Mouse (Mus musculus) MN1 (cell line): ENCODE data around the gene Marc1.

Experiments used
- DNase-seq: peaks from one replicate; pipeline ENCODE4 v3.0.0-alpha.2; 2016; ENCODE audit warnings: low spot score

The Marc1 gene

DNA sequence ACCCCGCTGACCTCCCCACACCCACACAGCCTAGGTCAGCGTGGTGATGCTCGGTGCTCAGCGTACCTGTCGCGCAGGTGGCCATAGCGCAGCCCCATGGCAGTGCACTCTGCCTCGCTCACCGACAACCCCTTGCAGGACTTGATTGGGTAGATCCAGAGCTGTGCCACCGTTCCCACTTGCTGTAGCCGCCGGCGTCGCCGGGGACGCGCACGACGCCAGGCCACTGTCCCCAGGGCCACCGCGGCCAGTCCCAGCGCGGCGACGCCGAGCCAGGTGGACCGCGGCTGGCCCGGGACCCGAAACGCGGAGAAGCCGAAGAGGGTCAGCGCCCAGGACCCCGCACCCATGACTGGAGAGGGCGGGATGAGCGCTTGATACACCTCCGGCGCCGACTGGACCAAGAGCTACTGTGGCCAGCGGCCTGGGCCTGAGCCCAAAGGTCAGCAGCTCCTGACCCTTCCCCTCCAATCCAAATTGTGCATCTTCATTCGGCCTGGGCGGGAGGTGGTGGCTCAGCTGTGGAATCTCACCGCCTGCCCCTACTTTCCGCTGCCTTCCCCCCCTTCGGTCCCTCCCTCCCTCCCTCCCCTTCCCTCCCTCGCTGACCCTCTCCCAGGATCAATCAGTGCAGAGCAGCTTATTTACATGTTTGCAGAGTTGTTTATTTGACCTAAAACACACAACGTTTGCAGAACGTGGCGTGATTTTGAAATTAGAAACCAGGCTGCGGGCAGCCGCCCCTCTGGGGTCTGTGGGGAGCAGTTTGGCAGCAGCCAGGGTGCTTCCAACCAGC is at the start of gene Marc1:
Marc1 (minus strand) TSS at position 534 of the 796 bp plus-strand sequence.
- no peak for DNase-seq

DNA sequence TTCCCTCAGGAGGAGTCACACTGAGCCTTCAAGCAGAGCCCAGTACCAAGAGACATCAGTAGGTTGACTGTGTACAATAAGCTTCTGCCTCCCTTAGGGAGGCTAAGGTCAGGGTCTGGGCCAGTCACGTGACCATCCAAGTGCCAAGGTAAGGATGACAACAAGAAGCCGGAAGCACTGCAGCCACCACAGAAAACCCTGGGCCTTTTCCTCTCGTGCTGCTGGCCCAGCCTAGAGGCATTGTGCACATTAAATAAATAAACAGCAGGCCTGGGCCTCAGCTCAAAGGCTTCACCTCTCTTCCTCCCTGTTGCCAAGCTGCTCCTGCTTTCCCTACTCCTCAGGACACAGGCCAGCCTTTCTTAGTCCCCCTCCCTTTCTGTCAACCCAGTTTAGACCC is 49.2 kb upstream of the Marc1 start:
- no peak for DNase-seq

DNA sequence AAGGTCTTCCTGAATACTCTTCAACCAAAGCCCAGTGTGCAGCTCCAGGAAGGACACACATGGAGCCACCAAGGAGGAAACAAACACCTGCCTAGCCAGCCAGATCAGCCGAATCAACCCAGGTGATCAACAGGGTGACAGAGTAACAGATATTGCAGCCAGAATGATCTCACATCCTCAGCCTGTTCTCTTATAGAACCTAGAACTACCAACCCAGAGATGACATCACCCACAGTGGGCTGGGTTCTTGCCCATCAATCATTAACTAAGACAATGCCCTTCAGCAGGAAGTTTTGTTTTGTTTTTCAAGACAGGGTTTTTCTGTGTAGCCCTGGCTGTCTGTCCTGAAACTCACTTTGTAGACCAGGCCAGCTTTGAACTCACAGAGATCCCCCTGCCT is 47.1 kb upstream of the Marc1 start:
- no peak for DNase-seq

DNA sequence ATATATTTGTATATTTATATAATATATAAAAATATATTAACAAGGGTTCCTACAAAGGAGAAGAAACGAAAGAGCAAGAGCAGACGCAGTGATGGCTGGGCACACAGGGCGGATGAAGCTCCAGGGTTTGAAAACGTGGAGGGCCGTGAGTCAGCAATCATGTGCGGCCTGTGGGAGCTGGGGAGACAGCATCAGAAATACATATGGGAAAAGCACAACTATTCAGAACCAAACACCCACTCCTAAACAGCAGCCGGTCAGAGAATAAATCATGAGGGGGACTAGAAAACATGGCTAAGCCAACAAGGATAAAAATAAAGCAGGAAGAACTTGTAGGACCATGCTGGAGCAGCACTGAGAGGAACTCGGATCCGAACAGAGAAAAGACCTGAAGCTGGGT is 46.1 kb upstream of the Marc1 start:
- DNase-seq, result no peak

DNA sequence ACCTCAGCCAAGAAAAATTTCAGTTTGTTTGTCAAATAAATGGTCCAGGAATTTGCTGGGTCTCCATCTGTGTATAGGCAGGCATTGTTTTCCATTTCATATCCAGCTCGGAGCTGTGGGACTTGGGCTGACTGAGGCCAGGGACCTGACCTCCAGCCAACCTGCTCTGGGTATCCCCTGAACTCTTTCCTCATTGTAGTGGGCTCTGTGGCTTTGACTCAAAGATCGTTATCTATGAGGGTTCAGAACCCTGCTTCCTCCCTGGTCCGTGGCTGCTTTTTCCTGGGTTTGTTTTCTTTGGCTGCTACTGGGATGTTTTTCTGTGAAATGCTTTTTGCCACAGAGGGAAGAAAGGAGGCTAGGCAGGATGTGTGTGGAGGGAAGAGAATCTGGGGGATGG is 42.8 kb upstream of the Marc1 start:
- no peak for DNase-seq

DNA sequence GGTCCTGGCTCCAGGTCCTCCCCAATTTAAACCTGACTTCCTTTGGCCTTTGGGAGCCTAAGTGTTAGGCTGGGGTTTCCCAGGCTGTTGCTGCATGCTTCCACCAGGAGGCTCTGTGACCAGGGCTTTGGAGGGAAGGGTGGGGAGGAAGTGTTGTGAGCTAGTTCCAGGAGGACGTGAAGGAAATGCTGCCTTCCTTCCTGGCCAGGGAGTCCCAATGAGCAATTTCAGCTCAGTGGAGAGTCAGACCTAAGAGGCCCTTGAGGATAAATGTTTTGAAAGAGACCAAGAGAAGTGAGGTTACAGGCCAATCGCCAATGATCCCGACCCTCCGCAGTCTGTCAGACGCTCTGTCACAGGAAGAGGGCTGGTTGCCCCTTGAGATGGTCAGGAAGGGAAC is 42.2 kb upstream of the Marc1 start:
- DNase-seq, result peak; percentile 64

DNA sequence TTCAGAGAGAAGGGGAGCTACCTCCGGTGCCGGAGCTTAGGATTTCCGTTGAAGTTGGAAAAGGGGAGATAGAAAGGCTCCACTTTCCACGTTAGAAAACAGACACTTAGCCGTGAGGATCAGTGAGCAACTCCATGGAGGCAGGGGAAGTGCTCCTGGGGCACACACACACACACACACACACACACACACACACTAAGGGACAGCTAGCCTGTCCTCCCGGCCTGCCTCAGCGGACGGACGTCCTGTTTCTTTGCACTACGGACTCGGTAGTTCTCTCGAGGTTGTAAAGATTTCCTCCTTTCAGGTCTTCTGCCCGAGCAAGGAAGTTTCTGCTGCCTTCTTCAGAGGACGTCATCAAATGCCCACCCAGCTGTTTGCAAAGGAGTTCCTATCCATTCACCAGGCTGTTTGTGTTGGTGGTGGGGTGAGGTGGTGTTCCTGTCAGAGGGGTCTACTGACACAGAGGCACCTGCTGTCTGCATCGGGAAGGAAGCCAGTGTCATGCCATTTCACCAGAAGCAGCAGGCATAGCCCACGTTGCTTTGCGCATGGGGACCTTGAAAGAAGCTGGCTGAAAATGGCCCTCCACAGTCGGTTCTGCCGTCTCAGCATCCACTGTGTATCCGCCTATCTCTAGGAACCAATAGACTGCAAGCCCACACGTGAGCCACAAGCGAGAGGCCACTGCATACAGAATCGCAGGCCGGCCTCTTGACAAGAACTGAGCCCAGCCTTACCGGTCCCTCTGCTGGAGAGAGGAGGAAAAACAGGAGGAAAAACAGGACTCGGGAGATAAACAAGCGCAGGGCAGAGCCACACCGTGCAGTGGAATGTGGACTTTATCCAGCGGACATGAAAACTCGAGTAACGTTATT is 40.9 kb upstream of the Marc1 start:
- DNase-seq, result peak; percentile 88

DNA sequence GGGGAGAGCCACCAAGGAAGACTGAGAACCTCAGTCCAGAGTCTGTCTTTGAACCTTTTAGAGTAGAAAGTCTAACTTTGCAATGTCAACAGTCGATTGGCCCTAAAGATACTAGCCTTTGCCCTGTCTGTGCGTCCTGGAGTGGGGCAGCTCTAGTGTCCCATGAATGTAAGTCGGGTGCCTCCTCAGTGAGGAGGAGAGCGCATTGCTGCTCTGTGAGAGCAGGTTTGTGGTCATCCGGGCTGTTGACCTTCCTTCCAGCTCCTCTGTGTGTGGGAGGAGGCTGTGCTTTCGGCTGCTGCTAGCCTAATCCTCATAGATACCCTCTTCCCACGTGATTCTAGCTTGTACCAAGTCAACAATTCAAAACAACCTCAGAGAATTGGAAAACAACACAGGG is 40.1 kb upstream of the Marc1 start:
- peak; percentile 24 for DNase-seq

DNA sequence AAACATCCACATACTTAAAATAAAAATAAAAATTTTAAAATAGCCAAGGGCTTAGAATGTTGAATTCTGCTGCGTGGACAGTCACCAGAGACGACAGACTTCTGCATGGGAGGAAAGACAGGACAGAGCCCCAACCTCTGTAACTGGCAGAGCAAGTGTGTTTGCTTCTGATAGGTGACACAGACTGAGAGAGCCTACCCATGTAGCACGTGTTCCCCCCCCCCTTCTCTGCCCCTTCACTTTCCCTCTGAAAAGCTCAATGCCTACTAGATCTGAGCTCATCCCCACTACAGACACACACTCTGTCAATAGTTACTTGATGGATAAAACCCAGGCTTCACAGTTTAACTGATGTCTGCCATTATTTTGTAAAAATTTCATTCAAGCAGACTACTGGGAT is 35.9 kb upstream of the Marc1 start:
- DNase-seq, result no peak

DNA sequence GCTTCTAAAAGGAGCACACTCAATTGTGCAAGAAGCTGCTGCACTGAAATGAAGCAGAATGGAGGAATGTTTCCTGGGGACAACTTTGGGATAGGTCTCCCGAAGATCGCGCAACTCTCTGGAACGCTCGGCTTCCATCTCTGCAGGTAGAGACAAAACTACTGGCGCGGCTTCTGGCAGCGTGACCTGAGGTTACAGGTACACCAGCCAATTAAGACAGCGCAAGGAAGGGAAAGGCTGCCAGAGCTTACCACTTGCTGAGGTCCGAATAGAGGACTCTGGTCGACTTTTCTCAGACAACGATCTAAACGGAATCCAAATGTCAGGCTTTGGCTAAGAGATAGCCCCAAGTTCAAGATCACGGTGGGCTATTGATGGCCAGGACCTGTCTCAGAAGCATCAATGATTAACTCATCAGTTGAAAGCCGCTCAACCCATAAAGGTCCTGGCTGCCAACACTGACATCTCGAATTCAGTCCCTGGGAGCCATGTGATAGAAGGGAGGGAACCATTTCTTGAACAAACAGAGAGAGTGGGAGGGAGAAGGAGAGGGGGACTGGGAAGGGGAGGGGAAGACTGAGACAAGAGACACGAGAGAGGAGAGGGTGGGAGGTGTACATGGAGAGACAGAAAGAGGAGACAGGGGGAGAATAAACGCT is 35.1 kb upstream of the Marc1 start, which contains the start of gene Marc2:
Marc2 (minus strand) TSS at position 360 of the 659 bp plus-strand sequence.
- no peak for DNase-seq

DNA sequence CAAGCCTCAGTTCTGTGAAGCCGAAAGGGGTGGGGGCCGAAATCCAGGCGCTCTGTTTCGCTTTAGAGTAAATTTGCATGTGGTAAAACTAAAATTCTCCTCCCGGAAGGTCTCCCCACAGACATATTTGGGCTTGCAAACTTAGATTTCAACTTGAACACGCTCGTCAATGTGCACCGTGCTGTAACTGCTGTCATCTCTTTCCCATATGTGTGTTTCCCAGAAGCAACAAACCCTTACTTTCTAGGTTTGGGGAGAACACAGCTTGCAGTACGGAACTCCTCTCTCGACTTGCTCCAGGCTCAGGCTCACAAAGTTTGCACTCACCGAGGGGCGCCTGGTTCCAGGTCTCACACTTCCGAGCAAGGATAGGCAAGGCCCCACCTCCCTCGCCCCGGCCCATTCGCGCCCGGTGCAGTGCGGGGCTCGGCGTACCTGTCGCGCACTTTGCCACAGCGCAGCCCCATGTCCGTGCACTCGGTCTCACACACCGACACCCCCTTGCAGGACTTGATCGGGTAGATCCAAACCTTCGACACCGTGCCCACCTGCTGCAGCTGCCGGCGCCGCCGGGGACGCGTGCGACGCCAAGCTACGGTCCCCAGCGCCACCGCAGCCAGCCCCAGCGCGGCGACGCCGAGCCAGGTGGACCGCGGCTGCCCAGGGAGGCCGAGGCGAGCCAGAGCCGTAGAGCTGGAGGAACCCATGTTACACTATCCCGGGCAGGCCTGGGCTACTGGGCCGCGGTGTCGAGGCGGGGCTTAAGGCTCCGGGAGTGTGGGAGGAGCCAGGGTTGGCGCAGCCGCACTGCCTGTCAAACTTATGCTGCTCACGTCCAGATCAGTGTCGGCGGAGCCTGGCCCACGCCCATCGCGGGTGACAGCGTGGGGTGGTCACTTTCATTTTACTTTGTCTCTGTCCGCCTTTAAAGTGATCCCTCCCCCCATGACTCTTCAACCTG is 34.3 kb upstream of the Marc1 start:
- peak; percentile 90 for DNase-seq

DNA sequence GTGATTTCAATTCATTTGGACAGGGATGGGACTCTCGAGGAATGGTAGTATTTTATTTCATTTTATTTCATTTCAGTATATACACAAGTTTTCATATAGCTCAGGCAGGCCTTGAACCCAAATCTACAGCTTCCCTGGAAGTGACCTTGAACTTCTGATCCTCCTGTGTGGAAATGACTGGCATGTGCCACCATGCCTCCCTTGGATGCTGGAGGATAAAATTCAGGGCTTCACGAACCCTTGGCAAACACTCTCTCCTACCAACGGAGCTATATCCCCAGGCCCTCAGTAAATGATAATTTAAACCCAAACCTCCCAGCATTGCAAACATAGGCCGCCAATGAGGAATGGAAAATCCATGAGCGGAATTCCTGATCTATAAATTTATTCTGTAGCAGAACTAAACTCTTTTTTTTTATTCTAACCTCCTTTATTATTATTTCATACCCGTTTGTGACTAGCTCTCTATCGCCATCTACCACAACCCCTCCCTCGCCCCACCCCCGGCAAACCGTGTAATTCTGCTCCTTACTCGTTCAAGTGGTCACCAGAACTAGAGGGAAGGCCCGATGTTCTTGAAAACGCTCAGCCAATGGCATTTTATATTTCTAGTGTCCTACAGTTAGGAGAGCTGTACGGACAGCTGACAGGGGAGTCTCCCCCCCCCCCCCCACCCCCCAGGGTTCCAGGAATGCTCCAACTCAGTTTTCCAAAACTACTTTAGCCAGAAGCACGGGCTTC is 33.4 kb upstream of the Marc1 start:
- DNase-seq, result peak; percentile 32

DNA sequence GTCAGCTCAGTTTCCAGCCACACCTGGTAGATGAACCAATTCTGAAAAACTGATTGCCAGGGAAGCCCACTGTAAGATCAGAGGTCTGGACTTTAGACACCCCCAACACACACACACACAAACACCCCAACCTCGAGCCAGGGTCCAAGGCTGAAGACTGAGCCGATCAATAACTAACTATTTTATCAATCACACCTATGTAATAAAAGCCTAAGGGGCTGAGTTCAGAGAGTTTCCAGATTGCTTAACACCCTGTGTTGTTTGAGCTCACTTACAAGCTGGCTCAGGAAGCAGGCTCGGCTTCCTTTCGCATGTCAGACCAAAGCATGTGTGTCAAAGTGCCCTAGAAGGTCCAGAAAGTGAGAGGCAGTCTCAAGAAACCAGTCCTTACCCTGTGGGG is 26.5 kb upstream of the Marc1 start:
- DNase-seq, result no peak

DNA sequence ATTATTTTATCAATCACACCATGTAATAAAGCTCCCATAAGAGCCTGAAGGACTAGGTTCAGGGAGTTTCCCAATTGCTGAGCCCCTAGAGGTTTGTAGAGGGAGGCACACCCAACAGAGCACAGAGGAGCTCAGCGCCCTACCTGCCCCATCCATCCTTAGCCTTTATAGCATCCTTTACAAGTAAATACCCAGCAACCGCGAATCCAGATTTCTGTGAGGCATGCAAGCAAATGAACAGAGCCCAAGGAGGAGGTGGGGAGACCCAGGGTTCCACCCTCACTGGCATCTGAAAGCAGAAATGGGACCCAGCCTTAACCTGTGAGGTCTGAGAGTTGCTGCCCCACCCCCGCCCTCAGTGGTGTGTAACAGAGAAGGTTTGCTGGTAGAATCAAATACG is 25.2 kb upstream of the Marc1 start:
- no peak for DNase-seq

DNA sequence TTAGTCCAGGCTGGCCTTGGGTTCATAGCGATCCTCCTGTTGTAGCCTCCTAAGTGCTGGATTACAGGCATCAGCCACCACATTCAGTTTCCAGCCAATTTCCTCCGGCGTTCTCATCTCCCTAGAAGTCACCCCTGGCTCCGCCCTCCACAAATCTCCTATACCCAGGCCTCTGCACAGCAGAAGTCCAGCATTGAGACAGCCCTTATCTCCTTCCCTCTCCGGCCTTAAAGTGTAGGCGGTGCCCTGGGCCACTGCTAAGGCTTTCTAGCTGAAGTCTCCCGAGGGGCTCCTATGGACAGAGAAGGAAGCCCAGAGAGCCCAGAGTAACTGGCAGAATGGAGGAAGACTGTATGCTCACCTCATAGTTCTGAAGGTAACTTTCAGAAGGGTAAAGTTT is 22.4 kb upstream of the Marc1 start:
- no peak for DNase-seq

DNA sequence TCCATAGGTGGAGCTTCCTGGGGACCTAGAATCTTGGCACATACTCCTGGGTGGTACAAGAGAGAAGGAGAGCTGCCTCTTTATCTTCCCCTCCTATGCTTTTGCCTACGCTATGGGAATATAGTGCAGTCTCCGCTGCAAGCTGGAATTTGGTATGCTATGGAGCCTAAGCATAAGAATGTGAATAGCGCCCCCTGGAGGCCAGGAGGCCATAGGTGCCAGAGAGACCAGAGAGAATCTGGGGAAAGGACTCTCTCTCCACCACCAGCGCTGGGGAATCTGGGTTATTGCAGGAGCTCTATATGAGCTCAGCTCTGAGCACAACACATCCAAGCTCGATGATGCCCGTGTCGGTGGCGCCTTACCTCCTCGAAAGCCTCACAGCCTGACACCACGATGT is 21.1 kb upstream of the Marc1 start:
- no peak for DNase-seq

DNA sequence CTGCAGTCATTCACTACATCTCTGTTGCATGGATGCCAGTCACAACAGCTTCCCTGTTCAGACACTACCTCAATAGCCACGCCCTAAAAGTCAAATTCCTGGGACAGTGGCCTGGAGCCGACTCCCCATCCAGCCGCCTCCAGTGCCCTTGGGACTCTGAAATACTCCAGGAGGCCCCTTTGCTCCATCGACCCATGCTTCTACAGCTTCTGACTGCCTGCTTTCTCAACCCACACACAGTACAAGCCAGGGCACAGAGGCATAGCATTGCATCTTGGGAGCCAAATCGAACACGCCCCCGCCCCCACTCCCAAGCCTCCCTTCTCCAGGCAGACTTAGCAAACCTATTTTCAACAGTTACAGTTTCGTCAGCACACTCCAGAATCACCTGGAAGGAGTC is 18.8 kb upstream of the Marc1 start:
- no peak for DNase-seq

DNA sequence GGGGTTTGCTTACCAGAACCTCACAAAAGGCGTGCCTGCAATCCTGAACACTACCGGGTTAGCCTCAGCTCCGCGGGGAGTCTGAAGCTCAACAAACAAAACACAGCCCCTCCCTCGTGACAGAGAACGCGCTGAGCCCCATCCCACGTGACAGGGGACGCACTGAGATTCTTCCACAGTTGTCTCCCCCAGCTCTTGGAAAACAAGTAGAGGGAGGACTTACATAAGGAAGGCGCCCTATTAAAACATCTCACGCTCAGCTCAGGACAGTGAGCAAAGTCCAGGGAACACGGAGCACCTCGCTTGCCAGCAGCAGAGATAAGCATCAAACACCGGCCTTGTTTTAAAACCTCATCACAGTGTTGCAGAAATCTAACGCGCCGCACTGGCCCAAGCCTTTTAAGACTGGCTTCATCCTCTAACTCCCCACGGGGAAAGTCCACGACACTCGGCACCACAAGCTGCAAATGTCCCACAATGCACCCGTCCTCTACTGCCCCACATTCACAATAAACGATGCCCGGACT is 16.1 kb upstream of the Marc1 start:
- no peak for DNase-seq

DNA sequence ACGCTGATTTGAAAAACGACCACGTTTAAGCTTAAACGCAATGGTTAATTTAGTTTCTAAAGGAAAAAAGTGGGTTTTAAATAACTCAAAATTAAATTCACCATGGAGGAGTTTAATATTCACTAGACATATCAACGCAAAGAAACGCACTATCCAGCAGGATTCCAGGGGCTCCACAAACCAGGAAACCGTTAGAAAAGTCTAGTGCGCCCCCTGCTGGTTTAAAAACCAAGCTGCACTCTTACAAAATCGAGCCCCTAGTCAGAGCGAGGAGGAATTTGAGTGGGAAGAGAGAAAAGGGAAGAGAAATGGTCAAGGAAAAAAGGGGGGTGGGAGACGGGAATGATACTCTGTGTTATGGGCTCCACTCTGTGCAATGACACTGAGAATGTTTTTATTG is 14.0 kb upstream of the Marc1 start:
- DNase-seq, result peak; percentile 27

DNA sequence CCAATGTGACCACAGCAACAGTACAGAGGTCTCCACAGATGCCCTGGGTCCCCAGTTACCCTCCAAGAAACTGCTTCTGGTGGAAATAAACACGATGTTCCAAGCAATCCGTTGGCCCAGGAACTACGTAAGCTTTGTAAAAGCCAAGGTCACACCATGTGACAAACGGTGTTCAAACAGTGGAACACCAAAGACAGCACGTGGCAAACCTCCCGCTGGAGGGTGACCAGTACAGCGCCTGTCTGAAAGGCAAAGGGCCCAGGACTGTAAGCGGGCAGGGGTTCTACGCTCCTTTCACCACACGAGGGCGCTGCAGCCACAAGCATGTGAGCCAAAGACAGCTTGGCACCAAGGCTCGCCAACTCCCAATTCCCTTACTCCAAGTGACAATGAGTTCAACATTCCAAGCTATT is 13.3 kb upstream of the Marc1 start:
- DNase-seq, result peak; percentile 71

DNA sequence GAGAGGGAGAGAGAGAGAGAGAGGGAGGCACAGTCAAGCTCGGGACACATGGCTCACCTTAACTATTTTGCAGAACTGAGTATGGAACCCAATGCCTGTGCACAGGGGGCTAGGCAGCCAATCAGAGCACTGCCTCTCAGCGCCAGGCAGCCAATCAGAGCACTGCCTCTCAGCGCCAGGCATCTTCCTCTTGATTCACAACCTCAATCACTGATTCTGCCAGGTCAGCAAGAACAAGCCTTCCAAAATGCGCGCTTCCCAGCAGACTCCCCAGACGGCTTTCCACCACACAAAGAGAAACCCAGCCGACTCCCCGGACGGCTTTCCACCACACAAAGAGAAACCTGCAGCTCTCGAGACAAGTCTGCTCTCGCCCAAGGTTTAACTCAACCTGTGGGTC is 11.6 kb upstream of the Marc1 start:
- no peak for DNase-seq
